Mouse (Mus musculus) bone marrow, adult 2 months (tissue): ENCODE results near the gene Gjb5.

Experiments used
- CTCF ChIP-seq: fragments of 200-500 bp; IDR thresholded peaks from 2 replicates; pipeline ENCODE4 v1.5.1; 2011; ENCODE audit warnings: low read length, control low read depth; ENCODE audit not compliant: control insufficient read depth, insufficient read depth
- POLR2A ChIP-seq: fragments of 200-500 bp; IDR thresholded peaks from 2 replicates; pipeline ENCODE4 v1.6.1; 2011; ENCODE audit warnings: low read depth, mild to moderate bottlenecking, control low read depth, low read length, borderline replicate concordance; ENCODE audit not compliant: control insufficient read depth

DNA sequence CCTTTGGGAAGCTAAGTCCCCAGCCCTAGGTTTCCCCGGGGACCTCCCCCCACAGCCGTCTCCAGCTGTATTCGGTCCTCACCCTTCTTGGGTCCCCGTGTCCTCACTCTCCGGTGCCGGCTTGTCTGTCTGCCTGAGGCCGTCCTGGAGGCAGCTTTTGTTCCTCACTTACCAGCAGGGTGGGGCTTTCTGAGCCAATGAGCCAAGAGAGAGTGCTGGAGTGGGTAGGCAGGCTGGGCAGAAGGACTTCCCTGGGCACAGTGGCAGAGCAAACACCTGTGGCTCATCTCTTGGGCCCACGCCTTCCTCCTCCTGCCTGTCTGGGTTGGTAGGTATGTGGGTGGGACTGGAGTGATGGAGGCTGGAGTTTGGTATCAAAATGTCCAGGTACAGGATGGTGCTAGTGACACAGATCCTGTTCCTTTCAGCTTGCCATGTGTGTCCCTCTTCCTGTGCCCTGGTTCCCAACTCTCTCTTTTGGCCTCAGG, 4.0 kb downstream of the Gjb5 start, which contains the start of gene Gjb4:
- TF ChIP-seq POLR2A (no peak), CTCF (no peak)
